9 mouse cellular contexts compared by ENCODE assay signal in the genomic region with DNA sequence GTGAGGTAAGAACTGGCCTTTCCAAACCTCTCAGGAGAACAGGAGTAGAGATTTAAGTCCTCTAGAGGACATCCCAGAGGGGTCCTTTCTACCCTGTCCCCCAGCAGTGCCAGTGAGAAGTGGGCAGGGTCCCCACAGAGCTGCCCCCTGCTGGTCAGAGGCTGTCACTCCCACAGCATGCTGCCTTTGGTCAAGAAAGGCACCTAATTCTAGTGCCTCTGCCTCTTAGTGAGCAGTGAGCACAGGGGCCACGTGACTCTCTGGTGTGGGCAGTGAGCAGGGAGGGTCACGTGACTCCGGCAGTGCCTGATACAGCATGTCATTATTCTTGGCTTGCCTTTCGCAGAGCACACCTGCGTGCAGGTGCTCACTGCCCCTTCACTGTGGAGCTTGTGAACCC.
DNase-seq lines count a peak whose midpoint lies in the region; ATAC-seq and TF ChIP-seq lines count a peak whose summit lies in the region.
"Had no signal": no experiment of that assay in that cellular context is flagged by ENCODE, and none has a peak within 500 bp of the region (broad histone marks: within the 10 kb centered on the region; RNA-seq: fewer than 3 reads in every experiment).

No protein-coding gene starts in this region.

- no peaks in the 10 kb centered on the region for H3K9me3 ChIP-seq in hindbrain, embryonic 10.5 days
- H3K9me3 ChIP-seq in hindbrain, embryonic 12.5 days (replicated peaks): no peaks in the 10 kb centered on the region
- no peaks in the 10 kb centered on the region for H3K9me3 ChIP-seq in ES-Bruce4 (replicated peaks; ENCODE audit: control insufficient read depth, insufficient read depth, low read length, poor library complexity, severe bottlenecking)
- H3K9me3 ChIP-seq in liver, embryonic 14.5 days (ENCODE audit: control insufficient read depth, low read length): no peaks in the 10 kb centered on the region
- H3K9me3 ChIP-seq: hindbrain, embryonic 15.5 days had no signal

- peak; percentile 76 for TF ChIP-seq CTCF in ES-Bruce4 (IDR thresholded peaks at IDR 0.05; ENCODE audit: low read depth, low read length)
- TF ChIP-seq CTCF in liver, embryonic 14.5 days (IDR thresholded peaks at IDR 0.05; ENCODE audit: low read depth): peak; percentile 70

- no peak for TF ChIP-seq EP300 in ES-Bruce4 (IDR thresholded peaks at IDR 0.05; ENCODE audit: insufficient read depth, low read depth, low read length)
- no peak for TF ChIP-seq EP300 in liver, embryonic 14.5 days (IDR thresholded peaks at IDR 0.05; ENCODE audit: low read depth)

- H3K27ac ChIP-seq in hindbrain, embryonic 10.5 days: no peak overlapping the region
- no peak overlapping the region for H3K27ac ChIP-seq in hindbrain, embryonic 12.5 days
- H3K27ac ChIP-seq in ES-Bruce4 (ENCODE audit: insufficient read depth, low read length): no peak overlapping the region
- H3K27ac ChIP-seq in liver, embryonic 14.5 days: no peak overlapping the region
- H3K27ac ChIP-seq: hindbrain, embryonic 15.5 days had no signal

- no peak overlapping the region for H3K9ac ChIP-seq in hindbrain, embryonic 12.5 days
- no peak overlapping the region for H3K9ac ChIP-seq in ES-Bruce4 (ENCODE audit: low read depth, poor library complexity, severe bottlenecking)
- H3K9ac ChIP-seq in liver, embryonic 14.5 days (replicated peaks): no peak overlapping the region
- H3K9ac ChIP-seq: hindbrain, embryonic 15.5 days had no signal

- H3K4me3 ChIP-seq in hindbrain, embryonic 10.5 days: no peak overlapping the region
- no peak overlapping the region for H3K4me3 ChIP-seq in hindbrain, embryonic 12.5 days
- no peak overlapping the region for H3K4me3 ChIP-seq in ES-Bruce4 (ENCODE audit: low read depth, low read length)
- H3K4me3 ChIP-seq in liver, embryonic 14.5 days (ENCODE audit: insufficient read depth in 1 of 2, low read depth in 2 of 2, low read length in 2 of 2): no peak overlapping the region
- H3K4me3 ChIP-seq: hindbrain, embryonic 15.5 days had no signal

- TF ChIP-seq POLR2A in ES-Bruce4 (IDR thresholded peaks at IDR 0.05; ENCODE audit: insufficient read depth, low read length): no peak

- no peaks in the 10 kb centered on the region for H3K36me3 ChIP-seq in hindbrain, embryonic 10.5 days
- no peaks in the 10 kb centered on the region for H3K36me3 ChIP-seq in hindbrain, embryonic 12.5 days
- H3K36me3 ChIP-seq in ES-Bruce4 (ENCODE audit: control insufficient read depth, insufficient read depth, low read length, poor library complexity, severe bottlenecking): no peaks in the 10 kb centered on the region
- H3K36me3 ChIP-seq in liver, embryonic 14.5 days (replicated peaks; ENCODE audit: control insufficient read depth, insufficient read depth, low read depth): no peaks in the 10 kb centered on the region
- H3K36me3 ChIP-seq: hindbrain, embryonic 15.5 days had no signal

- DNase-seq in hindbrain, embryonic 10.5 days (ENCODE audit: low spot score): peak; percentile 39
- DNase-seq in embryo, embryonic 9.5 days (ENCODE audit: extremely low spot score): peak; percentile 35
- no peak for DNase-seq in liver, embryonic 14.5 days (ENCODE audit: low read depth in 3 of 3, low spot score in 3 of 3)
- peak; percentile 49 for DNase-seq in testis, postnatal 10 days (ENCODE audit: low spot score)
- no peak for DNase-seq in layer of hippocampus, postnatal 36 days
- DNase-seq in Muller cell, postnatal 12 days (ENCODE audit: inconsistent ontology term): no peak

- H3K4me2 ChIP-seq in hindbrain, embryonic 12.5 days (replicated peaks): no peak overlapping the region
- no peak overlapping the region for H3K4me2 ChIP-seq in liver, embryonic 14.5 days (ENCODE audit: low read depth)
- H3K4me2 ChIP-seq: hindbrain, embryonic 15.5 days had no signal

- WGBS in hindbrain, embryonic 10.5 days: 53% methylated on average over 5 of the region's 5 CpGs
- 39% methylated on average over 5 of the region's 5 CpGs for WGBS in hindbrain, embryonic 12.5 days
- WGBS in liver, embryonic 14.5 days (ENCODE audit: insufficient replicate concordance): 38% methylated on average over 5 of the region's 5 CpGs

- no peak; the same call in 1 of the 2 replicates for ATAC-seq in hindbrain, embryonic 12.5 days (ENCODE audit: low FRiP score)
- no peak for ATAC-seq in liver, embryonic 14.5 days (ENCODE audit: insufficient read depth)

- peaks cover 12% of the 10 kb centered on the region for H3K4me1 ChIP-seq in hindbrain, embryonic 10.5 days (replicated peaks)
- H3K4me1 ChIP-seq in hindbrain, embryonic 12.5 days: peaks cover 9% of the 10 kb centered on the region; the same call in 1 of the 2 replicates
- no peaks in the 10 kb centered on the region for H3K4me1 ChIP-seq in ES-Bruce4 (ENCODE audit: control insufficient read depth, insufficient read depth, low read length)
- no peaks in the 10 kb centered on the region for H3K4me1 ChIP-seq in liver, embryonic 14.5 days (replicated peaks; ENCODE audit: control insufficient read depth in 2 of 2, insufficient read depth in 2 of 2, low read length in 1 of 2)

- H3K27me3 ChIP-seq in hindbrain, embryonic 10.5 days (ENCODE audit: insufficient read depth, poor library complexity, severe bottlenecking): peaks cover 4% of the 10 kb centered on the region; the same call in 1 of the 2 replicates
- peaks cover 6% of the 10 kb centered on the region; the same call in 1 of the 2 replicates for H3K27me3 ChIP-seq in hindbrain, embryonic 12.5 days
- H3K27me3 ChIP-seq in ES-Bruce4 (ENCODE audit: control insufficient read depth, insufficient read depth, low read length, poor library complexity, severe bottlenecking): no peaks in the 10 kb centered on the region
- H3K27me3 ChIP-seq in liver, embryonic 14.5 days (ENCODE audit: control insufficient read depth, insufficient read depth, low read length): no peaks in the 10 kb centered on the region
- H3K27me3 ChIP-seq: hindbrain, embryonic 15.5 days had no signal

Comparison
In these comparisons a context has a peak if more than half of its experiments do, and no peak if none do; other contexts are left out.
1. DNase-seq: peak in hindbrain, embryonic 10.5 days (single experiment), embryo, embryonic 9.5 days (single experiment) and testis, postnatal 10 days (single experiment); none in liver, embryonic 14.5 days (0 of 3), layer of hippocampus, postnatal 36 days (0 of 2) and Muller cell, postnatal 12 days (single experiment).